Mouse (Mus musculus): ENCODE measurements at regions not wholly inside any gene's neighbourhood (a gene's known extent, or its start where the extent isn't known, plus 50 kb on each side); places are given as distances from the start of the nearest gene placed in this dataset.

DNA sequence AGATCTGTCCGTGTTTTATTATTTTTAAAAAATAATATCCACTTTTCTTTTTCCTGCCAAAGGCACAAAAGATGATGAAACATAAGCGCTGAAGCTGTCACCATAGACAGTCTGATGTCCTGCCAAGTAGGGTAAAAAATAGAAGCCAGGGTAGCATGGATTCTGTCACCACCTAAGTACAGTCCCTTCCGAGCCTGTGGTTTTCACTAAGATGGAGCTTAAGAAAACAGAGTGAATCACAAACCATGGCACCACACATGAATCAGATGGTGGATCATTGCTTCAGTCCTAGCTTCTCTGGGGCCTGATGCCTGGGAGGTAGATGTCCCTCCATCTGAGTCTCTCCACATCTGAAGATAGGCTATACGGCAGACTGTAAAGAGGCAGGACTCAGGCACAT is 55.9 kb upstream of the Fmod start:
- intact Hi-C loops (cut with DNase I): no loop called here

- intact Hi-C loops (cut with DNase I): no loop called here
Observed at GRCm38 (mm10) chr1:133978271-133978988, 57.2 kb upstream of the Prelp start.

- intact Hi-C loops (cut with DNase I): no loop called here
Observed at GRCm38 (mm10) chr1:133977260-133977659, 56.0 kb upstream of the Prelp start.

DNA sequence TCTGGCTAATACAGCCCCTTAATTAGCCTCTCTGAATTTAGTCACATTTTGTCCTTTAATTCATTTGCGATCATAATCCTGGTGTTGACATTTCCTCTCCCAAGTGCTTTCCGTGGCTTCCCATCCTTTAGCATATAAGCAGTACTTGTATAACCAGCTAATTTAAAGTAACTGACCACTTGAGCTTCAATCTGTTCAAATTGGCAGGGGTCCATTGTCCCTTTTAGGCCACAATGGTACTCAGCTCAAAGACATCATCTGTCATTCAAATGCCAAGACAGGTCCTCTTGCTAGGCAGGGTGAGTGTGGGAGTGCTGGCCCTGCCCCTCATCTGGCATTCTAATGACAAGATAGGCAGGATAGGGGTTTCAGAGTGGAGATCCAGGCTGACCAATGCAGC is 52.6 kb upstream of the Prelp start:
- intact Hi-C loops (cut with DNase I): loop anchor here (5.0 kb wide), 1 partner anchor 58 kb away; no protein-coding TSS in a partner anchor

DNA sequence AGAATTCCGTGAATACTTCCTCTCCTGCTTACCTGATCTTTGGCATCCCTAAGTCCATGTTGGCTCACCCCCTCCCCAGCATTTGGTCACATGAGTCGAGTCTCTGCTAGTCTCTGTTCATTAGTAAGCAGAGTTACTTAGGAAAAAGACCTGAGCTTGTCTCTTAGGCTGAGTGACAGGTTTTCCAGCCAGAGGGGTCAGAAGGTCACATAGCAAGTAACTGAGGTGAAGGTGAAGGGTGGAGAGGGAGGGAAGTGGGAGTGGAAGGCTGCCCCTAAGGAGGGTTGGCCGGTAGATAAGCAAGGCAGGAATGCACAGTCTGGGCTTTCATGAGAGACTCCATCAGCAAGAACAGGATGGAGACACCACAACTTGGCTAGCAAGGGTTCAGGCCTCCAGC is 50.1 kb upstream of the Prelp start:
- intact Hi-C loops (cut with DNase I): loop anchor here (5.0 kb wide), 1 partner anchor 61 kb away; no protein-coding TSS in a partner anchor

All from adrenal gland (tissue).